ENCODE assay signal across 8 mouse cellular contexts in the genomic region with DNA sequence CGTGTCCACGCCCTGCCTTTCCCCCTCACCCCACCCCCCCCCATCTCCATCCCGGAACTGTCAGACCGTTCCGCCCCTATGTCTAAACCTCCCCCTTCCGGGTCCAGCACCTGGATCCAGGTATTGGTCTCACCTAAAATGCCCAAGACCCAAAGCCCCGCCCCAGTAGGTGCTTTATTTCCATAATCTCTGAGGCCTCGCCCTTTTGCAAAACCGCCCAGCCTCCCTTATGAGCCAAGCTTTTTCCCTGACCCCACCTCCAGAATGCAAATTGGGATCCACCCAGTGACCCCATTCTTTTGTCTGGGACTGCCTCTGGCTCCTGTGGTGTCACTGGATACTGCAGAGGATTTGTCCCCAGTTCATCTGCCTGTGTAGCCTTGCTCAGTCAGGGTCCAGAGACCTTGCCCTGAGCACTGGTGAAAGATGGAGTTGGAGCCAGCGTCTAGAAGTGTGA. TPM values are rescaled to one million over a fixed set of nuclear protein-coding genes. Genes with fewer than 3 reads are reported as not detected.
DNase-seq lines count a peak whose midpoint lies in the region; ATAC-seq and TF ChIP-seq lines count a peak whose summit lies in the region.

A gene (minus strand): TSS at position 430 of the 457 bp plus-strand sequence.

- H3K27me3 ChIP-seq in heart, embryonic 10.5 days (ENCODE audit: insufficient read depth, poor library complexity, severe bottlenecking), result 0 out of 2 replicates have a peak, but pooled peaks cover 5% of the 10 kb centered on the region
- H3K27me3 ChIP-seq in limb, embryonic 15.5 days, result no peaks in the 10 kb centered on the region
- no peaks in the 10 kb centered on the region for H3K27me3 ChIP-seq in myocyte (ENCODE audit: control insufficient read depth, insufficient read depth, insufficient read length)

- ATAC-seq in limb, embryonic 15.5 days (ENCODE audit: insufficient number of reproducible peaks, low FRiP score, low TSS enrichment, low read depth), result 0 out of 2 replicates have a peak, but pooled peaks have one; percentile 40
- no peak for ATAC-seq in monocyte, adult 5-6 weeks (replicated peaks; ENCODE audit: insufficient number of reproducible peaks, low FRiP score, low TSS enrichment, poor library complexity, severe bottlenecking)

- WGBS in heart, embryonic 10.5 days, result 1% methylated on average over 10 of the region's 10 CpGs
- 1% methylated on average over 10 of the region's 10 CpGs for WGBS in limb, embryonic 15.5 days

- H3K9me3 ChIP-seq in heart, embryonic 10.5 days, result no peaks in the 10 kb centered on the region
- no peaks in the 10 kb centered on the region for H3K9me3 ChIP-seq in limb, embryonic 15.5 days

- H3K4me2 ChIP-seq in limb, embryonic 15.5 days, result peak within 1 kb of the TSS; percentile 92
- H3K4me2 ChIP-seq in myocyte (ENCODE audit: low read depth), result peak within 1 kb of the TSS; percentile 83

- no peaks in the 10 kb centered on the region for H3K79me2 ChIP-seq in myocyte (ENCODE audit: control insufficient read depth, insufficient read depth)

- H3ac ChIP-seq in myocyte (ENCODE audit: control insufficient read depth, insufficient read length), result peak within 1 kb of the TSS; percentile 67

- peak within 1 kb of the TSS; percentile 80 for H3K27ac ChIP-seq in heart, embryonic 10.5 days
- no peak within 1 kb of the TSS for H3K27ac ChIP-seq in limb, embryonic 15.5 days

- H3K4me1 ChIP-seq in heart, embryonic 10.5 days, result peaks cover 8% of the 10 kb centered on the region
- peaks cover 7% of the 10 kb centered on the region; the same call in 1 of the 2 replicates for H3K4me1 ChIP-seq in limb, embryonic 15.5 days

- peak within 1 kb of the TSS; percentile 42; the same call in 1 of the 2 replicates for H3K9ac ChIP-seq in limb, embryonic 15.5 days

- TF ChIP-seq POLR2A in myocyte (IDR thresholded peaks at IDR 0.05; ENCODE audit: insufficient read length, low read depth), result no peak

- H3K4me3 ChIP-seq in heart, embryonic 10.5 days, result peak within 1 kb of the TSS; percentile 80
- H3K4me3 ChIP-seq in limb, embryonic 15.5 days, result peak within 1 kb of the TSS; percentile 54
- peak within 1 kb of the TSS; percentile 61 for H3K4me3 ChIP-seq in myocyte

- peak; percentile 37 for DNase-seq in CD4-positive, CD25-positive, alpha-beta regulatory T cell, adult 2 months (ENCODE audit: low read depth, low spot score)
- DNase-seq in adipocyte (ENCODE audit: low spot score), result peak; percentile 49
- DNase-seq in embryo, embryonic 11 days, result peak; percentile 64
- DNase-seq in heart, embryonic 10.5 days (ENCODE audit: low spot score), result peak; percentile 77
- peak; percentile 89 for DNase-seq in kidney, adult 9 months

- no peaks in the 10 kb centered on the region for H3K36me3 ChIP-seq in heart, embryonic 10.5 days
- H3K36me3 ChIP-seq in limb, embryonic 15.5 days, result no peaks in the 10 kb centered on the region
- H3K36me3 ChIP-seq in myocyte (ENCODE audit: control insufficient read depth, insufficient read depth), result no peaks in the 10 kb centered on the region

TF ChIP-seq in myocyte, 11 proteins besides CTCF, POLR2A, EP300 and RAD21:
- TF ChIP-seq MYOG (IDR thresholded peaks at IDR 0.05; ENCODE audit: control insufficient read depth in 1 of 3, insufficient read depth in 1 of 3, insufficient read length in 2 of 3, low read depth in 2 of 3), result no peak
- TF ChIP-seq E2F4 (IDR thresholded peaks at IDR 0.05; ENCODE audit: insufficient read depth), result no peak
- no peak for TF ChIP-seq SRF (IDR thresholded peaks at IDR 0.05; ENCODE audit: control insufficient read depth, insufficient read length, low read depth)
- no peak for TF ChIP-seq MYOD1 (IDR thresholded peaks at IDR 0.05; ENCODE audit: control insufficient read depth in 1 of 3, insufficient read length in 2 of 3, low read depth in 2 of 3)
- TF ChIP-seq TCF3 (IDR thresholded peaks at IDR 0.05; ENCODE audit: insufficient read length, low read depth), result no peak
TF ChIP-seq in myocyte: peak in this region for 0.

RNA-seq across cellular contexts. Expression of the gene that starts here (rescaled TPM):
- 9.9 and 14.7 TPM in 2 replicates for polyA plus RNA-seq in heart, embryonic 10.5 days (2016; fragmentation: Nextera tagmentation; extraction: Ambion mirVana)
- 5.9 and 6.0 TPM in 2 replicates for polyA plus RNA-seq in limb, embryonic 15.5 days (2015; fragmentation: Nextera tagmentation; extraction: Ambion mirVana)
- polyA plus RNA-seq in myocyte (2012; fragmentation: generic; extraction: Trizol), result 39.8 TPM
- 2.1 to 6.1 TPM (median 5.5 TPM) in 3 replicates for total RNA-seq in monocyte, adult 5-6 weeks (2017)

Comparison
In these comparisons a context has a peak if more than half of its experiments do, and no peak if none do; other contexts are left out.
1. DNase-seq: peak in every context shown above with its lines; median percentile 89 in kidney, adult 9 months; 77 in heart, embryonic 10.5 days; 64 in embryo, embryonic 11 days; 49 in adipocyte; 37 in CD4-positive, CD25-positive, alpha-beta regulatory T cell, adult 2 months.